Mouse (Mus musculus) thymus, adult 2 months (tissue): ENCODE results near the gene Polr2a. TPM values are rescaled to one million over a fixed set of nuclear protein-coding genes. Genes with fewer than 3 reads are reported as not detected.
"Not testable (repeated sequence)": the region's sequence is repeated elsewhere in the genome, so short reads cannot be mapped to it uniquely, and the experiment has no call there.

Experiments used
- DNase-seq: peaks from one replicate; pipeline ENCODE4 v3.0.0; 2021
- H3K27ac ChIP-seq: fragments of 200-500 bp; 2 replicates; pipeline ENCODE4 v1.5.1; 2012; ENCODE audit warnings: low read length, control low read depth; ENCODE audit not compliant: control insufficient read depth, insufficient read depth
- H3K27me3 ChIP-seq: fragments of 200-500 bp; 2 replicates; pipeline ENCODE4 v1.6.1; 2012; ENCODE audit warnings: mild to moderate bottlenecking, low read length, moderate library complexity, mixed read lengths; ENCODE audit not compliant: control insufficient read depth, insufficient read depth
- H3K36me3 ChIP-seq: fragments of 200-500 bp; 2 replicates; pipeline ENCODE4 v1.6.1; 2012; ENCODE audit warnings: mild to moderate bottlenecking, low read length, moderate library complexity; ENCODE audit not compliant: control insufficient read depth, insufficient read depth
- H3K4me1 ChIP-seq: fragments of 200-500 bp; replicated peaks from 2 replicates; pipeline ENCODE4 v1.6.1; 2012; ENCODE audit warnings: low read length; ENCODE audit not compliant: control insufficient read depth, insufficient read depth
- H3K4me3 ChIP-seq: fragments of 200-500 bp; 2 replicates; pipeline ENCODE4 v1.5.1; 2012; ENCODE audit warnings: mild to moderate bottlenecking, low read length, control low read depth, moderate library complexity; ENCODE audit not compliant: control insufficient read depth, insufficient read depth
- CTCF ChIP-seq: fragments of 200-500 bp; IDR thresholded peaks from 2 replicates; pipeline ENCODE4 v1.5.1; 2012; ENCODE audit warnings: mild to moderate bottlenecking, control low read depth, low read length, moderate library complexity, borderline replicate concordance; ENCODE audit not compliant: control insufficient read depth, poor library complexity, insufficient read depth; ENCODE audit errors: extremely low read depth
- POLR2A ChIP-seq: fragments of 200-500 bp; IDR thresholded peaks from 2 replicates; pipeline ENCODE4 v1.6.1; 2012; ENCODE audit warnings: mild to moderate bottlenecking, low read length, control low read depth, moderate library complexity; ENCODE audit not compliant: control insufficient read depth, poor library complexity, insufficient read depth; ENCODE audit errors: extremely low read depth
- WGBS: fragments of 180-500 bp; shearing (Covaris S2); methylation state at CpG from one replicate; pipeline ENCODE4 v1.1.7; 2018; 5-methylcytosine and 5-hydroxymethylcytosine counted together
- polyA plus RNA-seq: library from polyadenylated mRNA; depleted of rRNA; stranded (reverse); fragments of >200 nt; gene quantifications from 2 replicates; pipeline ENCODE4 v1.2.3, GENCODE M21; 2012

Polr2a gene
- polyA plus RNA-seq, 1 experiment, result 113 TPM

GRCm38 (mm10) chr11:69754701-69755100, 3.7 kb downstream of the Polr2a start:
- Histone ChIP-seq H3K27ac (no peak overlapping the region), H3K36me3 (no peaks in the 10 kb centered on the region; the same call in 1 of the 2 replicates), H3K4me1 (peaks cover 10% of the 10 kb centered on the region), H3K27me3 (no peaks in the 10 kb centered on the region), H3K4me3 (no peak overlapping the region)
- peak; percentile 48 for DNase-seq
- 42% methylated on average over 3 of the region's 3 CpGs for WGBS
- TF ChIP-seq POLR2A (no peak), CTCF (no peak)

DNA sequence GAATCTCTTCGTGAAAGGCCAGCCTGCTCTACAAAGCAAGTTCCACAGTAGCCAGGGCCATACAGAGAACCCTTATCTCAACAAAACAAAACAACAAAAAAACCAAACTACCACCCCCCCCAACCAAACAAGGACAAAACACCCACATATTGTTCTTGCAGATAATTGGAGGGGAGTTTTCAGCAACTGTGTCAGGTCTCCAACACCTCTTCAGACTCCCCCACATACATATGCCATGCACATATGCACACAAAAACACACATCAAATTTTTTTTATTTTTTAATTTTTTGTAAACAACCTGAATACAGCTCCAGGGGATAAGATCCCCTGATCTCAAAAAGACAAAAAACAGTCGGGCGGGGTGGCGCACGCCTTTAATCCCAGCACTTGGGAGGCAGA, 4.2 kb downstream of the Polr2a start:
- Histone ChIP-seq H3K36me3 (no peaks in the 10 kb centered on the region; the same call in 1 of the 2 replicates), H3K4me3 (no peak overlapping the region), H3K4me1 (peaks cover 5% of the 10 kb centered on the region), H3K27me3 (no peaks in the 10 kb centered on the region), H3K27ac (no peak overlapping the region)
- no peak for TF ChIP-seq POLR2A
- TF ChIP-seq CTCF, result no peak
- 89% methylated on average over 5 of the region's 5 CpGs for WGBS
- no peak for DNase-seq

DNA sequence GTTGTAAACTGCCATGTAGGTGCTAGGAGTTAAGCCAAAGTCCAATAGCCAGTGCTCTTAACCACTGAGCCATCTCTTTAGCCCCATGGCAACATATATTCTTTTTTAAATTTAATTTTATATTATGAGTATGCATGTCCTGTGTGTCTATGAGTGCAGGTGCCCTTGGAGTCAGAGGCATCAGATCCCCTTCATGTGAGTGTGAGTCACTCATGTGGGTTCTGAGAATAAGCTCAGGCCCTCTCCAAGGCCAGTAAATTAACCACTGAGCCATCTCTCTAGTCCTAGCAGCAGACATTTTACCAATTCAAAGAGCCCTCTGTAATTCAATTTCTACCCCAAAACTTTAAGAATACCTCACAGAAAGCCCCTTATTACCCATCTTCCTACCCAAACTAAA, 5.8 kb downstream of the Polr2a start:
- DNase-seq, result no peak
- Histone ChIP-seq H3K27me3 (no peaks in the 10 kb centered on the region), H3K4me3 (no peak overlapping the region), H3K36me3 (peaks cover 4% of the 10 kb centered on the region), H3K27ac (no peak overlapping the region), H3K4me1 (peaks cover 5% of the 10 kb centered on the region)
- TF ChIP-seq POLR2A (no peak), CTCF (no peak)

DNA sequence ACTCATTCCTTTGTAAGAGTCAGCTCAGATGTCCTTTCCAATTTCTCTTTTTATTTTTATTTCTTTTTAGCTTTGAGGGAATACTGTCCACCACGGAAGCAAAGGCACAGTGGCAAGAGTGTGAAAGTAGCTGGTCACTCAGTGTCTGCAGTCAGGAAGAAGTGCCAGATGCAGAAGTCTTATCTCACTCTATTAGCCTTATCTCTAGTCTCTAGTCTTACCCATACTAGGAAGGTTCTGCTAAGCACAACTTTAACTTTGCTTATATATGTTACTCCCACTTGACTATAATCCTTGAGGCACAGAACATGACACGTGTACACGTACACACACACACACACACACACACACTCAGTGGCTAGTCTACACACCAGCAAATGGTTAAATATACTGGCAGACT, 6.8 kb downstream of the Polr2a start:
- no peak for DNase-seq
- WGBS, result 90% methylated on average over 3 of the region's 3 CpGs
- peaks cover 15% of the 10 kb centered on the region for H3K36me3 ChIP-seq
- no peak for TF ChIP-seq CTCF
- no peak for TF ChIP-seq POLR2A
- H3K4me3 ChIP-seq, result no peak overlapping the region
- no peaks in the 10 kb centered on the region for H3K27me3 ChIP-seq
- H3K4me1 ChIP-seq, result peaks cover 5% of the 10 kb centered on the region
- H3K27ac ChIP-seq, result no peak overlapping the region

DNA sequence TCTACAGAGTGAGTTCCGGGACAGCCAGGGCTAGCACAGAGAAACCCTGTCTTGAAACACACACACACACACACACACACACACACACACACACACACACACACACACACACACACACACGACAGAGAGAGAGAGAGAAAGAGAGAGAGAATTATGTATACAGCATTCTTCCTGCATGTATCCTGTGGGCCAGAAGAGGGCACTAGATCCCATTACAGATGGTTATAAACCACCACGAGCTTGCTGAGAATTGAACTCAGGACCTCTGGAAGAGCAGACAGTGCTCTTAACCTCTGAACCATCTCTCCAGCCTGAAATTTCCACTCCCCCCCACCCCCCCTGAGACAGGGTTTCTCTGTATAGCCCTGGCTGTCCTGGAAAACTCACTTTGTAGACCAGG, 27.0 kb downstream of the Polr2a start:
- H3K4me3 ChIP-seq, H3K27ac ChIP-seq, H3K4me1 ChIP-seq, H3K27me3 ChIP-seq, DNase-seq: not testable (repeated sequence)
- 81% methylated on average over 2 of the region's 3 CpGs for WGBS
- H3K36me3 ChIP-seq, result peaks cover 26% of the 10 kb centered on the region

GRCm38 (mm10) chr11:69729063-69729462, 29.4 kb downstream of the Polr2a start:
- H3K27me3 ChIP-seq, result no peaks in the 10 kb centered on the region
- 47% methylated on average over 3 of the region's 3 CpGs for WGBS
- H3K4me3 ChIP-seq, result no peak overlapping the region
- no peak overlapping the region for H3K27ac ChIP-seq
- peak; percentile 68 for DNase-seq
- H3K4me1 ChIP-seq, result no peaks in the 10 kb centered on the region
- peaks cover 3% of the 10 kb centered on the region for H3K36me3 ChIP-seq
- TF ChIP-seq POLR2A, result no peak
- no peak for TF ChIP-seq CTCF

- no peak for TF ChIP-seq POLR2A
- TF ChIP-seq CTCF, result no peak
- H3K36me3 ChIP-seq, result no peaks in the 10 kb centered on the region
- WGBS, result 67% methylated on average over 5 of the region's 5 CpGs
- DNase-seq, result no peak
- no peaks in the 10 kb centered on the region for H3K27me3 ChIP-seq
- H3K27ac ChIP-seq, result no peak overlapping the region
- no peaks in the 10 kb centered on the region for H3K4me1 ChIP-seq
- H3K4me3 ChIP-seq, result no peak overlapping the region
Measured at GRCm38 (mm10) chr11:69725951-69726350, 32.5 kb downstream of the Polr2a start.

DNA sequence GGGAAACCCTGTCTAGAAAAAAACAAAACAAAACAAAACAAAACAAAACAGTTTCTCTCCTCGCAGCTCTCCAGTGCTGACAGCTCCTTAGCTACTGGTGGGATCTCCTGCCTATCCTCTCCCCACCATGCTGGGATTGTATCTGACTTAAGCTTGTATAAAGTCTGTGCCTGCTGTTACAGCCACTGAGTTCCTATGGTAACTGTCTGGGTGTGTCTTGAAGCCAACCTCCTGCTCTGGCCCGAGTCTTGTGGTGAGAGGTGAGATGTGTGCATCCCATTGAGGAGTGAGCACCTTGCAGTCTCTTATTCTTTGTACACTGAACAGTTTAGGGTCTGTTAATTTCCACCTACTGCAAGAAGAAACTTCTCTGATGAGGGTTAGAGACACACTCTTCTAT, 35.4 kb downstream of the Polr2a start:
- TF ChIP-seq CTCF, result no peak
- no peak for TF ChIP-seq POLR2A
- Histone ChIP-seq H3K27ac (no peak overlapping the region), H3K27me3 (no peaks in the 10 kb centered on the region), H3K36me3 (no peaks in the 10 kb centered on the region), H3K4me3 (no peak overlapping the region), H3K4me1 (no peaks in the 10 kb centered on the region)
- WGBS, result 67% methylated on average over 2 of the region's 2 CpGs
- DNase-seq, result no peak
